Mouse (Mus musculus) right cerebral cortex, adult 18-20 months (tissue): ENCODE results near the gene Gm28710.

Source experiments
- DNase-seq: peaks from one replicate; pipeline ENCODE4 v3.0.0; 2022; ENCODE audit warnings: mixed read lengths

Gm28710 gene

DNA sequence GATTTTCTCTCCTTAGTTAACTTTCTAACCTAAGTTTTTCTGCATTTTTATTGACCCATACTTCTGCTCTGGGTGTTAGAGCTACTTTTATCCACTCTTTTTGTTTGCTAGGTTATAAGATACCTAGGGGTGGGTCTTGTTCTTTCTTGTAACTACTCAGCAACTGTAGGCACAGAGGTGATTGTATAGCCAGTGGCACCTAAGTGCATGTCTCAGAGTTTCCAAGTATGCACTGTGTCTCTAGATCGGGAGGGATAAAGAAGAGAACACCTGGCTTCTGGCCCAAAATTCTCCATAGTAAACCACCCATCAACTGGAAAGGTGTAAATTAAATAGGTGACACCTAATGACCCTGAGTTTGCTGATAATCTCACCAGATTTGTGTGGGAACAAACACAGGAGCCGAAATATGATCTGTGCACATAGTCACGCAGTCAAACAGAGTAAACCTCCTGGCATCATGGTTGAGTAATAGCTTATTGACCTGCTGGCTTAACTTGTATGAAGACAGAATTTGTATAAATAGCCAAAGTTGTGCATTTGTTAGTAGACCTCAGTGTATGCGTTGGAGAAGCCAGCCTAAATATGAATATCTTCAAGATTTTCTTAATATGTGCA is at the start of gene Gm28710:
TSS of gene Gm28710 (plus strand) at position 568 of the 618 bp plus-strand sequence.
- DNase-seq, result no peak

DNA sequence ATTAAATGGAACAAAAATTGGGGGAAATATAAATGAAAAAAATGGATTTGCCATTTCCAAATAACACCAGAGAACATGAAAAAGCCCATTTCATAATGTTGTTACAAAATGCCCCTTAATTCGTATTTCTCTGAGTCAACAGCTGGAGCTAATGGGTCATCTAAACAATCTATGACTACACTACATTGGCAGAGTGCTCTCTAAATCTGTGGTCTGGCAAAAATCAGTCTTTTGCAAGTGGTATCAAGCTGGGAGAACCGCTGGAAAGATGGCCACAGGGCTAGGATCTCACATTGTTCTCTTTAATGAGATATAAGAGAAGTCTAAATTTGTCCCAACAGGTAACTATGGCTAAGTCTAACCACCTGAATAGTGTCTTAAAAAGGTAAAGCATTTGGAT is 14.4 kb upstream of the Gm28710 start:
- DNase-seq, result no peak

DNA sequence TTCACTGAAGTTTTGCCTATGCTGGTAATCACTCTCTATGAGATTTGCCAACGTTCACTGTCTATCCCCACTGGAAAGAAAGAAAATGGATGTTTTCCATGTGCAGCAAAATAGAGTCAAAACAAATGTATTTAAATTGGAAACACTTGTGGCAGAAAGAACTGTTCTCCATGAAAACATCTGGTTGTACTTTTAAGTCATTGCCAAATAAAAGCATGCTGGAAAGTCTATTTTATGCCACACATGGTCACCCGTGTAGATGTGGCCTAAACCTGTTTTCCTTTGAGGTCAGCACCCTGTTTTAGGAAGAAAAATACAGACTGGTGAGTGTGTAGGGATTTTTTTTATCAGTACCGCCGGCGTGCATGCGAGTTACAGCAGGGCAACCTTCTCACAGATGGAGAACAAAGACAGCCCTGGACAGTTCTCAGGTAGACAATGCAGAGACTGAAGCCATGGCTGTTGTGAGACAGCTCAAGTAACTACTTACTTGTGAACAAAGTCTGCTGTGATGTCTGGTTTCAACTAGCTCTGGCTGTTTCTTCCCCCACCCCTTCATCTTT is 12.9 kb upstream of the Gm28710 start:
- no peak for DNase-seq

DNA sequence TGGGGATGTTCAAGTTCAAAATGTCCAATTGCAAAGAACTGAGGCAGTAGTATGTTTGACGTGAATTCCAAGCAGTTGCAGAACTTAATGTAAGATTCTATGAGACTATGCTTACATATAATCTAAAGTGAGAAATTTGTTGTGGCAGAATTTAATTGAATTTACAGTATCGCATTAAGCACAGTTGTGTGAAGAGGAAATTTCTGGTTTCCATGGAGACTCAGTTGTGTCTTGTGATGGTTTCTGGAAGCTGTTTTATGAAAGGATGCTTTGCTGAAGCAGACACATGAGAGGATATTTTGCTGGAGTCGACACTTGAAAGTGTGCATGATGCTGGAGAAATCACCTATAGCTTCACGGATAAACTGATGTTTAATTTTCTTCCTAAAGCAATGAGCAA is 6.0 kb upstream of the Gm28710 start:
- DNase-seq, result no peak

DNA sequence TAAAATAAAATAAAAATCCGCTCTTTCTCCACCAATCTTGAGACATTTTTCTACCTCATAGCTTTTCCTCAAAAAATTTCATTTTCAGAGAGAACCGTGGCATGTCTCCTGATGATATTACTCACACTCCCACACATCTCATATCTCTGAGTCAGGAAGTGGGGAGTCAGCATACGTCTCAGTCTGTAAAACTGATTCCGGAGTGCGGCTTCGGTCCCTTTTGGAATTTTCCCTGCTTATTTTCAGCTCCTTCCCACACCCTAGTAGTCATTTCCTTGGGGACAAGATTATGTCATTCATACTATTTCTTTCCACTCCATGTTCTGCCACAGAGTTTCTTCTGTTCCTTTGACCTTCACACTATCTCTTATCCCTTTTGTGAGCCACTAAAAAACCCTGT is 3.4 kb downstream of the Gm28710 start:
- DNase-seq, result peak; percentile 46

DNA sequence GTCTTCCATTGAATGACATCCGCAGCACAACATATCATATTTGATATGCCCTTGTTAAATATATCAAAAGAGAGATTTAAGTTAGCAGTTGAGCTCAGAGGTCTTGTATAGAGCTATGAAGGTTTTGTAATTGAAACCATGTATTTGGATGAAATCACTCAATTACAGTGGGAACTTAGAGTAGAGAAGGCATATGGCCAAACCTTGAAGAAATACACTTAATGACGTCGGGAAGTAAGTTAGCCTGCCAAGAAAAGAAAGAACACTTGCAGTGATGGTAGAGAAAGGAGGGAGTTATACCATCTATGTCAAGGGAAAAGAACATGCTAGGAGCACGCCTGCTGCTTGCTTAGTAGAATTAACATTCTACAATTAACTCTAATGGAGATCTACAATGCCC is 11.1 kb downstream of the Gm28710 start:
- DNase-seq, result no peak

DNA sequence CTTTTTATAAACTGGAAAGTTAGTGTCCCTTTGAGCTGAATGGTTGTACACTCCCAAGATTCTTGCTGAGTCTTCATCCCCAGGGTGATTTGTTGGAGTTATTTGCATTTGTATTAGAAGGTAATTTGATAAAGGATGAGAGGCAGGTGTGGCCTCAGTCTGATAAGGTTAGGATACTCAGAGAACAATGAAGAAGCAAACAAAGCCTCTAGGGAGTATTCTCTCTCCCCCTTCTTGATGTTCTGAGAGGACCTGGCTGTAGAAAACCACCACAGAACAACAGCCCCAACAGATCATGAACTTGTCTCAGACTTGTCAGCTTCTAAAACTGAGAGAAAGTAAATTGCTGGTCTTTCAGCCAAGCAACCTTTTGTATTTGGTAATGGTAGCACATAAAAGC is 47.4 kb downstream of the Gm28710 start:
- DNase-seq, result no peak

DNA sequence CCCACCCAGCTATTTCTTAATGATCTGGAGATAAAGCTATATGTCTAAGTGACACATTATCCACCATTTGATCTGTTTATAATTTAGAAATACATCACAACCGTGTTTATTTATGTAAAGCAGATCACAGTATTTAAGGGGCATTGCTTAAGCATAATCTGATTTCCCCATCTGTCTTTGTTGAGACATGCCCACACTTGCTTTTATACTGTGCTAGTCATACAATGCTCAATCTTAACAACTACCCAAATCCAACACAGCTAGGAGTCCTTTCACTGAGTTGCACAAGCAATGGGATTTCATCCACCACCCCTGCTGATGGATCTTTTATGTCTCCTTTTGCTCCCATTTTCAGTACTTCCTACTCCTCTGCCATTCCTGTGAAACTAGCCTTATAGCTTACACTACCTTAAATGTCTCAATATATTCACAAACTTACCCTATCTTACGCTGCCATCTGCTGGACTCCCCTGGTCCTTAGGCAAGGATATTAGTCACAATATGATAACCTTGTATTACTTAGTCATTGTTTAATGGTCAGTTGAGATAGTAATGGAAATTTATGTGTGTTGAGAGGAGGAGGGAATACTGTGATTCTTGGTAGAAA is 77.8 kb downstream of the Gm28710 start:
- DNase-seq, result peak; percentile 30

DNA sequence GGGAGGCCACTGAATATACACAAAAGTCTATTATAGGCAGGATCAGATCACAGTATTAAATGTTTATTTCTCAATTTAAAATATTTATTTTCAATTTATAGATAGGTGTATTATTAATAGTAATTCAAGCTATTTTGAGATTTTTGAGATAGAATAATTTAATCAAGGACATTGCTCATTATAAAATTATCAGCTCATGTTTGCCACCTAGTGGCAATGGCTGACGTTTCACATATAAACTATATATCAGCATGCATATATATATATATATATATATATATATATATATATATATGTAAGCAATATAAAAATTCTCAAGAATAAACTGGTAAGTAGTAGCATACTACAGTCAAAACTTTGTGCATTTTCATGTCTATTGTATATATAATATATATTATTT is 102.6 kb downstream of the Gm28710 start:
- no peak for DNase-seq

DNA sequence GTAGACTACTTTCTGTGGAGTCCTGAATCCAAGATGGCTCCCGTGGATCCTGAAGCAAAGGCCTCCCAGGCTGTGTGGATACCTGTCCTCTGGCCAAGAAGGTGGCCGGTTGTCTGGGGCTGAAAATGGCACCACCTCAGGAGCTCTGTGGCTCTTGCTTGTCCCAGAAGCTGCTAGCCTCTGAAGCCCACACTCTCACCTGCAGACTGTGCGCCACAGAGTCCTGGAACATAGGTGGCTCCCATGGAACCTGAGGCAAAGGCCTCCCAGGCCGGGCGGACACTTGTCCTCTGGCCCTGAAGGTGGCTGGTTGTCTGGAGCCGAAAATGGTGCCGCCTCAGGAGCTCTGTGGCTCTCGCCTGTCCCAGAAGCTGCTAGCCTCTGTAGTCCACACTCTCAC is 128.2 kb downstream of the Gm28710 start:
- DNase-seq, result no peak

DNA sequence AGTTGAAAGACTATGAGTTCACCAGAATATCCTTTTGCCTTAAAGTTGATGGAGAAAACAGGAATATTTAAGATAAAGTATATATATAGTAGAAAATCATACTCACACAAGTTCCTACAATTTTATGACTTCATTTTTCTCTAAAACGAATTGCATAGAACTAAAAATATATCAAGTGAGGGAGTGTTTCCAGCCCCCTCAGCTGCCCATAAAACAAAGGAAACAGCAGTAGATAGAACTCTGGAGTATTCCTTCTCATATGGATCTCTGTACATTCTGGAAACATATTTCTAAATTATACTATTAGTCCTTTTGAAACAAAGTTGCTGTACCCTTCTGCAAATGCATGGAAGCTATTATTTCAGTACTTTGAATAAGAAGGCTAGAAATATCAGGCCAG is 130.9 kb downstream of the Gm28710 start:
- DNase-seq, result no peak
